Mouse (Mus musculus) kidney, adult 2 months (tissue): ENCODE data around the gene Olfr94. TPM values are rescaled to one million over a fixed set of nuclear protein-coding genes. Genes with fewer than 3 reads are reported as not detected.

ENCODE experiments used
- DNase-seq: peaks from one replicate; pipeline ENCODE4 v3.0.0; 2021
- H3K27ac ChIP-seq: fragments of 200-500 bp; 2 replicates; pipeline ENCODE4 v1.5.1; 2012; ENCODE audit warnings: low read depth, low read length, control low read depth, inconsistent platforms; ENCODE audit not compliant: insufficient read depth
- H3K27me3 ChIP-seq: fragments of 200-500 bp; replicated peaks from 2 replicates; pipeline ENCODE4 v1.6.1; 2012; ENCODE audit warnings: mild to moderate bottlenecking, moderate library complexity, low read length, inconsistent platforms; ENCODE audit not compliant: control insufficient read depth, insufficient read depth
- H3K36me3 ChIP-seq: fragments of 200-500 bp; 2 replicates; pipeline ENCODE4 v1.6.1; 2012; ENCODE audit warnings: mild to moderate bottlenecking, moderate library complexity, low read length, inconsistent platforms; ENCODE audit not compliant: control insufficient read depth, insufficient read depth
- H3K4me1 ChIP-seq: fragments of 200-500 bp; 2 replicates; pipeline ENCODE4 v1.6.1; 2011; ENCODE audit warnings: low read length; ENCODE audit not compliant: control insufficient read depth, insufficient read depth
- H3K4me3 ChIP-seq: fragments of 200-500 bp; 2 replicates; pipeline ENCODE4 v1.5.1; 2011; ENCODE audit warnings: mild to moderate bottlenecking, low read depth, low read length, control low read depth; ENCODE audit not compliant: insufficient read depth
- CTCF ChIP-seq: fragments of 200-500 bp; conservative IDR thresholded peaks from 2 replicates; pipeline ENCODE4 v1.5.1; 2011; ENCODE audit warnings: low read depth, mild to moderate bottlenecking, control low read depth, low read length, moderate library complexity, mixed read lengths; ENCODE audit not compliant: insufficient read depth, insufficient read length
- POLR2A ChIP-seq: fragments of 200-500 bp; IDR thresholded peaks from one replicate; pipeline ENCODE4 v1.6.1; 2011; ENCODE audit warnings: low read depth, low read length, control low read depth
- WGBS: fragments of 180-500 bp; shearing (Covaris S2); methylation state at CpG from one replicate; pipeline ENCODE4 v1.1.7; 2018; 5-methylcytosine and 5-hydroxymethylcytosine counted together
- polyA plus RNA-seq: library from polyadenylated mRNA; depleted of rRNA; stranded (reverse); fragments of >200 nt; gene quantifications from 2 replicates; pipeline ENCODE4 v1.2.3, GENCODE M21; 2012; rRNA removed

Gene Olfr94
- polyA plus RNA-seq, 1 experiment = not detected

- H3K27me3 ChIP-seq = no peaks in the 10 kb centered on the region; the same call in 1 of the 2 replicates
- H3K27ac ChIP-seq = no peak overlapping the region
- no peak overlapping the region for H3K4me3 ChIP-seq
- 85% methylated on average over 5 of the region's 5 CpGs for WGBS
- no peaks in the 10 kb centered on the region for H3K4me1 ChIP-seq
- no peak for TF ChIP-seq POLR2A
- TF ChIP-seq CTCF = no peak
- H3K36me3 ChIP-seq = no peaks in the 10 kb centered on the region
- DNase-seq = no peak
Observed at GRCm38 (mm10) chr17:37194782-37195181, 6.0 kb downstream of the Olfr94 start.

- DNase-seq = no peak
- TF ChIP-seq POLR2A = no peak
- no peak for TF ChIP-seq CTCF
- H3K4me1 ChIP-seq = no peaks in the 10 kb centered on the region
- 94% methylated on average over 2 of the region's 2 CpGs for WGBS
- H3K27me3 ChIP-seq = no peaks in the 10 kb centered on the region; the same call in 1 of the 2 replicates
- H3K27ac ChIP-seq = no peak within 1 kb of the TSS
- H3K36me3 ChIP-seq = no peaks in the 10 kb centered on the region
- no peak within 1 kb of the TSS for H3K4me3 ChIP-seq
Observed at GRCm38 (mm10) chr17:37193656-37194055, 7.1 kb downstream of the Olfr94 start, which contains the start of gene Ubd. Ubd (plus strand) TSS chr17:37193892.

GRCm38 (mm10) chr17:37193032-37193431 lies 7.8 kb downstream of the Olfr94 start:
- Histone ChIP-seq H3K27ac (no peak overlapping the region), H3K36me3 (no peaks in the 10 kb centered on the region), H3K4me1 (no peaks in the 10 kb centered on the region), H3K27me3 (no peaks in the 10 kb centered on the region; the same call in 1 of the 2 replicates), H3K4me3 (no peak overlapping the region)
- no peak for TF ChIP-seq CTCF
- no peak for TF ChIP-seq POLR2A
- no peak for DNase-seq

- Histone ChIP-seq H3K27me3 (no peaks in the 10 kb centered on the region; the same call in 1 of the 2 replicates), H3K4me3 (no peak overlapping the region), H3K36me3 (no peaks in the 10 kb centered on the region), H3K4me1 (no peaks in the 10 kb centered on the region), H3K27ac (no peak overlapping the region)
- WGBS = 40% methylated on average over 2 of the region's 2 CpGs
- DNase-seq = peak; percentile 82
- no peak for TF ChIP-seq CTCF
- TF ChIP-seq POLR2A = no peak
Observed at GRCm38 (mm10) chr17:37190711-37191110, 10.1 kb downstream of the Olfr94 start.

- Histone ChIP-seq H3K27ac (no peak overlapping the region), H3K4me1 (no peaks in the 10 kb centered on the region), H3K27me3 (no peaks in the 10 kb centered on the region; the same call in 1 of the 2 replicates), H3K4me3 (no peak overlapping the region), H3K36me3 (no peaks in the 10 kb centered on the region)
- TF ChIP-seq POLR2A = no peak
- WGBS = 31% methylated on average over 6 of the region's 6 CpGs
- DNase-seq = no peak
Observed at GRCm38 (mm10) chr17:37185474-37185873, 15.3 kb downstream of the Olfr94 start.

GRCm38 (mm10) chr17:37161394-37161793 lies 39.4 kb downstream of the Olfr94 start, which contains the start of gene Olfr93:
Olfr93 (minus strand) TSS chr17:37161494.
- H3K27me3 ChIP-seq = no peaks in the 10 kb centered on the region
- no peak for DNase-seq
- TF ChIP-seq POLR2A (no peak), CTCF (no peak)
- no peak within 1 kb of the TSS for H3K27ac ChIP-seq
- no peaks in the 10 kb centered on the region for H3K4me1 ChIP-seq
- H3K36me3 ChIP-seq = no peaks in the 10 kb centered on the region
- no peak within 1 kb of the TSS for H3K4me3 ChIP-seq

Other genes starting within 250 kb of the Olfr94 start
- 54.9 and 73.8 TPM in 2 replicates for gene Ppp1r11, start 249.3 kb downstream of the Olfr94 start, polyA plus RNA-seq
- gene Znrd1, start 242.4 kb downstream of the Olfr94 start, polyA plus RNA-seq = 26.5 and 33.7 TPM in 2 replicates
- 3.1 and 4.2 TPM in 2 replicates for gene Znrd1as, start 242.4 kb downstream of the Olfr94 start, polyA plus RNA-seq
- gene 2410137M14Rik, start 219.8 kb downstream of the Olfr94 start, polyA plus RNA-seq = 0.25 TPM in 1 of 2 replicates, not detected in the other
- gene H2-M5, start 211.5 kb downstream of the Olfr94 start, polyA plus RNA-seq = 0.03 and 0.08 TPM in 2 replicates
- gene Zfp57, start 199.8 kb downstream of the Olfr94 start, polyA plus RNA-seq = 2.0 and 3.0 TPM in 2 replicates
- not detected in 2 replicates for gene Mog, start 177.6 kb downstream of the Olfr94 start, polyA plus RNA-seq
- gene Gabbr1, start 155.0 kb downstream of the Olfr94 start, polyA plus RNA-seq = 21.0 TPM in 2 replicates
- gene Olfr90, start 112.5 kb downstream of the Olfr94 start, polyA plus RNA-seq = not detected in 2 replicates
- gene Olfr91, start 102.7 kb downstream of the Olfr94 start, polyA plus RNA-seq = not detected in 2 replicates
- not detected in 2 replicates for gene Olfr92, start 80.9 kb downstream of the Olfr94 start, polyA plus RNA-seq
- not detected in 2 replicates for gene Olfr93, start 39.5 kb downstream of the Olfr94 start, polyA plus RNA-seq
- gene Ubd, start 7.1 kb downstream of the Olfr94 start, polyA plus RNA-seq = 0.20 and 1.6 TPM in 2 replicates
- not detected in 2 replicates for gene Olfr95, start 12.1 kb upstream of the Olfr94 start, polyA plus RNA-seq
- not detected in 2 replicates for gene Olfr96, start 19.2 kb upstream of the Olfr94 start, polyA plus RNA-seq
- gene Olfr97, start 36.3 kb upstream of the Olfr94 start, polyA plus RNA-seq = not detected in 2 replicates
- not detected in 2 replicates for gene Olfr98, start 62.8 kb upstream of the Olfr94 start, polyA plus RNA-seq
- gene H2-M3, start 69.2 kb upstream of the Olfr94 start, polyA plus RNA-seq = 4.0 and 6.0 TPM in 2 replicates
- not detected in 2 replicates for gene Olfr99, start 82.5 kb upstream of the Olfr94 start, polyA plus RNA-seq
- not detected in 2 replicates for gene Olfr101, start 103.3 kb upstream of the Olfr94 start, polyA plus RNA-seq
- not detected in 2 replicates for gene Olfr102, start 116.1 kb upstream of the Olfr94 start, polyA plus RNA-seq
- gene Olfr103, start 138.7 kb upstream of the Olfr94 start, polyA plus RNA-seq = not detected in 2 replicates
- not detected in 2 replicates for gene Olfr104-ps, start 158.6 kb upstream of the Olfr94 start, polyA plus RNA-seq
- gene Olfr105-ps, start 178.0 kb upstream of the Olfr94 start, polyA plus RNA-seq = not detected in 2 replicates
- not detected in 2 replicates for gene Olfr106-ps, start 189.4 kb upstream of the Olfr94 start, polyA plus RNA-seq
- gene Olfr107, start 198.2 kb upstream of the Olfr94 start, polyA plus RNA-seq = not detected in 2 replicates
- not detected in 2 replicates for gene Olfr108, start 244.5 kb upstream of the Olfr94 start, polyA plus RNA-seq